Mouse (Mus musculus) NIH3T3 (cell line): Measurements from ENCODE around the gene Nectin1.
A peak's percentile ranks its signal among the peaks of the same experiment; 100 is the strongest.

Experiments used
- DNase-seq: peaks from one replicate; pipeline ENCODE4 v3.0.0-alpha.2; 2012; ENCODE audit warnings: low read depth

Nectin1 gene

GRCm38 (mm10) chr9:43741277-43741676 lies 2.5 kb upstream of the Nectin1 start:
- no peak for DNase-seq

GRCm38 (mm10) chr9:43742066-43742465 lies 1.7 kb upstream of the Nectin1 start:
- DNase-seq = no peak

- peak; percentile 27 for DNase-seq
Observed at GRCm38 (mm10) chr9:43742902-43743646, 710 bp upstream of the Nectin1 start.

- DNase-seq = peak; percentile 67
Observed at GRCm38 (mm10) chr9:43744138-43744981, 576 bp downstream of the Nectin1 start.

- DNase-seq = peak; percentile 44
Observed at GRCm38 (mm10) chr9:43745051-43745792, 1.4 kb downstream of the Nectin1 start.

GRCm38 (mm10) chr9:43745951-43746703 lies 2.3 kb downstream of the Nectin1 start:
- no peak for DNase-seq

GRCm38 (mm10) chr9:43747710-43748109 lies 3.9 kb downstream of the Nectin1 start:
- no peak for DNase-seq

GRCm38 (mm10) chr9:43748519-43748918 lies 4.7 kb downstream of the Nectin1 start:
- no peak for DNase-seq

GRCm38 (mm10) chr9:43750053-43750452 lies 6.3 kb downstream of the Nectin1 start:
- no peak for DNase-seq

GRCm38 (mm10) chr9:43751111-43751510 lies 7.3 kb downstream of the Nectin1 start:
- no peak for DNase-seq

GRCm38 (mm10) chr9:43753481-43753880 lies 9.7 kb downstream of the Nectin1 start:
- DNase-seq = peak; percentile 51

- DNase-seq = no peak
Observed at GRCm38 (mm10) chr9:43754083-43754482, 10.3 kb downstream of the Nectin1 start.

- no peak for DNase-seq
Observed at GRCm38 (mm10) chr9:43754768-43755197, 11.0 kb downstream of the Nectin1 start.

- no peak for DNase-seq
Observed at GRCm38 (mm10) chr9:43755464-43755863, 11.7 kb downstream of the Nectin1 start.

GRCm38 (mm10) chr9:43755928-43756327 lies 12.1 kb downstream of the Nectin1 start:
- DNase-seq = no peak

GRCm38 (mm10) chr9:43757225-43757624 lies 13.4 kb downstream of the Nectin1 start:
- no peak for DNase-seq

- DNase-seq = peak; percentile 76
Observed at GRCm38 (mm10) chr9:43757972-43758965, 14.5 kb downstream of the Nectin1 start.

GRCm38 (mm10) chr9:43760078-43760477 lies 16.3 kb downstream of the Nectin1 start:
- no peak for DNase-seq

GRCm38 (mm10) chr9:43761181-43761820 lies 17.5 kb downstream of the Nectin1 start:
- no peak for DNase-seq

GRCm38 (mm10) chr9:43761941-43762340 lies 18.2 kb downstream of the Nectin1 start:
- DNase-seq = no peak
